Mouse (Mus musculus) NIH3T3 (cell line): ENCODE results near the gene Mtus2.
"Not testable (repeated sequence)": the region's sequence is repeated elsewhere in the genome, so short reads cannot be mapped to it uniquely, and the experiment has no call there.

Experiments
- DNase-seq: peaks from one replicate; pipeline ENCODE4 v3.0.0-alpha.2; 2012; ENCODE audit warnings: low read depth

The Mtus2 gene

DNA sequence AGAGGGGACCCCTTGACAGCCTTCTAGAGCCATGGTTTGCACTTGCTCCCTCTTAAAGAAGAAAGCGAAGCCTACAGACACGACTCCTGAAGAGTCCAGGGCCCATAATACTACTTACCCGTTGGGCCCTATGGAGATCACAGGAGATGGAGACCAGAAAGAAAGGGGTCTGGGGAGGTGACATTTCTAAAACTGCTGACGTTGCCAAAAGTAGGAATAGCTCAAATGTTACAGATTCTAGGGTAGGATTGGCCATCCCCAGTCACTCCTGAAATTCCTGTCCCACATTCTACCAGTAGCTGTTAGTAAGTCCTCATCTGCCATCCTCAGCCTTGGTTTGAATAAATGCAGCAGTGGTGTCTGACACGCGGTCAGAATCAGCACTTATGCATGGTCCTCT lies 325.0 kb downstream of the Mtus2 start:
- DNase-seq: no peak

DNA sequence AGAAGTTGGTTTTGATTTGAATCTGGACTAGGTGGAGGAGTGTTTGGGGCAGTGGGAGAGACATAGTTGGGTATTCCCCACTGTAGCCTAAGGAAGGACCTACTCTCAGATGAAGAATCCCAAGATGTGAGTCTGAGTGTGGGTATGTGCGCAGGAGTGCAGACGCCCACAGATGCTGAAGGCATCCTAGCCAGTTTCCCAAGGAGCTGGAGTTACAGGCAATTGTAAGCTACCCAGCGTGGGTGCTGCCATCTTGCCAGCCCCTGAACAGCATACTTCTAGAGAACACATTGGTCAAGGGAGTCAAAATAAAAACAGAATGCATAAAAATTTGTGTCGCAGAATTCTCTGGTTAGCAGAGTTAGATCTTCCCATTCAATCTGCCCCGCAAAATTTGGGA lies 325.5 kb downstream of the Mtus2 start:
- no peak for DNase-seq

DNA sequence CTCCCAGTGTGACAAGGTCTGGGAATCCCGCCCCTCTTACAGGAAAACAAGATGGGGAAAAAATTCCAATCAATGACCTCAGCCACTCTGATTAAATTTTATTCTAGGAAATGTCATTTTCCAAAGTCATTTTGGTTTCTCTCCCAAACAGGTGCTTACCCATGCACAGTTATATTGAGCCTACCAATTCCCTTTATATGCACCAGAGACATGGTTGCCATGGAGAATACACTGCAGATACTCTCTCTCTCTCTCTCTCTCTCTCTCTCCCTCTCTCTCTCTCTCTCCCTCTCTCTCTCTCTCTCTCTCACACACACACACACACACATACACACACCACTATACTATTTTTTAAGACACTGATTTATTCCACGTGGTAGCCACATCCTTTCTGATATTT lies 326.1 kb downstream of the Mtus2 start:
- DNase-seq: no peak

DNA sequence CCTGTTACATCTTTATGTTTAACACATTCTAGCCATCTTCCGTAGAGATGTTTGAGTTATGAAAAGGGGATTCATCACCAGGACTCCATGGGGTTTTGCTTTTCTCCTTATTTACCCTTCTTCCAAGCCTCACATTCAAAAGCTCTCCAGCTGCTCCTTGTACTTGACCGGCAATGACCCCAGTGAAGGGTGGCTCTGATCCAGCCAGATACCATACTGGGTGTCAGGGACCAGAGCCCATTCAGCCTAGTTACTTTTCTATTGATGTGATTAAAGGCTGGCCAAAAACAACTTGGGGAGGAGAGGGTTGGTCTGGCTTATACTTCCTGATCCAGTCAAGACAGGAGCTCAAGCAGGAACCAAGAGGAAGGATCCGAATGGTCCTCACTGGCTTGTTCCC lies 326.5 kb downstream of the Mtus2 start:
- DNase-seq: no peak

DNA sequence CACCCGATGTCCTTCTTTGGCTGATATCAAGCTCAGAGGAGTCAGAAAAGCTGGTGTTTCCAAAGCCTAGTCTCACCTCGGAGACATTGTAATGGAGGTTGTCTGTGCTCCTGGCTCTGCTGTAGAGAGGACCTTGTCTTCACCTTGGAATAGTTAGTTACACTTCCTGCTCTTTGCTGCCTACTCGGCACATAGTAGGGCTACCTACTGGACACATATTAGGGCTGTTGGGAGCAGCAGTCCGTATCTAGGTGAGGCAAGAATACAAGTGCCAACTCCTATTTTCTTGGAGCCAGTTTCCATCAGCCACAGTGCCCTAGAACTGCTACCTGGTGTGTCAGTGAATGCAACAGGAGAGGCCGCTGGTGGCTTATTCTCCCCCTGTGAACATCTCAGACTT lies 330.4 kb downstream of the Mtus2 start:
- DNase-seq: no peak

DNA sequence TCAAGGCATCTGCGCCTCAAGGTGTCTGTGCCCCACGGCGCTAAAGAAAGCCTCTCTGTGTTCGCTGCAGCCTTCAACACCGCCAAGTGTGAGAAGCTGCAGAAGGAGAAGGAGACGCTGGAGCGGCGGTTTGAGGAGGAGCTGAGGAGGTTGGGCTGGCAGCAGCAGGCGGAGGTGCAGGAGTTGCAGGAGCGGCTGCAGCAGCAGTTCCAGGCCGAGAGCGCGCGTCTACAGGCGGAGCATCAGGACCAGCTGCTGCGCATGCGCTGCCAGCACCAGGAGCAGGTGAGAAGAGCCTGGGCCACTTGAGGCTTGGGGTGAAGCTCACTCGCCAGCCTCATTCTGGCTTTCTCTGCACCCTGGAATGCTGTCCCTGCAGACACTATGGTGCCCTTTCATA lies 331.7 kb downstream of the Mtus2 start:
- DNase-seq: no peak

DNA sequence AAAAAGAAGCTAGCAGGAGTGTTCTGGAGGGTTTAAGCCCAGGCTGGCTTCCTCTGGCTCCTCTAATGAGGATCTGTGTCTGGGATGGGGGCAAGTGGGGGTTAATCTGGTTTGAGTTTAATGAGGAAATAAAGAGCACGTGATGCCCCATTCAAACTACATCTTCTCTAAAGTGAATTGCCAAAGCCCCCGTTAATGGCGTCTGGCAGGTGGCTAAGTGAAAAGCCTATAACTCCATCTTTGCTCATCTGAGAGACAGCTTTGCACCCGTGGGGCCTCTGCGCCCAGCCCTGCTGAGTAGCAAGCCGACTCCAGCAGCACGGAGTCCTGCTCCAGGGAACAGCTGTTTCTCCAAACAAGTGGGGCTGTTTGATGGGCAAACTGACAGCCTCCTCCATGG lies 332.8 kb downstream of the Mtus2 start:
- no peak for DNase-seq

DNA sequence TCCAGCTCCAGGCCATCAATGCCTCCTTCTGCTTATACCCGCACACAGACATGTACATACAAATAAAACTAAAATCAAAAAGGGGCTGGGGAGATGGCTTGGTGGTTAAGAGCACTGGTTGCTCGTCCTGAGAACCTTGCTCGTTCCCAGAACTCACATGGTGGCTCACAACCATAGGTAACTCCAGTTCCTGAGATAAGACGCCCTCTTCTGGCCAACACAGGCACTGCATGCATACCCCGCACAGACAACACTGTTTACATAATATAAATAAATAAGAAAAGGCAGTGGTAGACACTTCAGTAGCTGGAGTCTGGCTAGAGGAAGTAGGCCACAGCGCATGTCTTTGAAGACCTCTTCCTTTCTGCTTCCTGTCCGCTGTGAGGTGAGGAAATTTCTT lies 335.7 kb downstream of the Mtus2 start:
- no peak for DNase-seq

DNA sequence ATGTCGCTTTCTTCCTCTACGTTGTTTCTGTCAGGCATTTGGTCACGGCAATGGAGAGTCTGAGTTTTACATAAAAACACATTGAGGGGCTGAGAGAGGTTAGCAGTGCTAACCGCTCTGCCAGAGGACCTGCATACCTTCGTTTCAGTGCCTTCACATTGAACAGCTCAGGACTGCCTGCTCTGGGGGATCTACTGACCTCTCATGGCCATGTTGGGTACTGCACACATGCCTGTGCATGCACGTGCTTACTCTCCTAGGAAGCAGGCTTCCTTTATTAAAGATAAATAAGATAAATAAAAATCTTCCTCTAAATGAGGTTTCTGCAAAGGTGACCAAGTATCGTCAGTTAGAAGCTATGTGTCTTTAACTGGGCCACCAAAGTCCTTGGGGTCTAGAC lies 336.2 kb downstream of the Mtus2 start:
- peak; percentile 40 for DNase-seq

DNA sequence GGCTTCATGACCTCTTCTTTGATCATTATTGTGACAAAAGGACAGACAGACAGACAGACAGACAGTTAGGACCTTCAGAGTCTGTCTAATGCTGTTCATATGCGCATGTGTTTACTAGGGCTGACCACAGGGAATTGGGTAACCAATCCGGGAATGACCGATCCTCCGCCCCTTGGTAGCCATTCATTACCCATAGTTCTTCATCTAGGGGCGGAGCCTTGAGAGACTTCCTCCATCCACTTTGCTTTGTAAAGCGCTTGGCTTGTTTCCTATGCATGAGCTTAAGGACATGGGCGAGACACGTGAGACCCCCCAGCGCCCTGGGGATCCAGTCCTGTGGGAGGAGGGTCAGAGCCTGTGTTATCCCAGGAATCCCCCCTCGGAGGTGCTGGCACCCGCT lies 345.8 kb downstream of the Mtus2 start:
- DNase-seq: no peak

DNA sequence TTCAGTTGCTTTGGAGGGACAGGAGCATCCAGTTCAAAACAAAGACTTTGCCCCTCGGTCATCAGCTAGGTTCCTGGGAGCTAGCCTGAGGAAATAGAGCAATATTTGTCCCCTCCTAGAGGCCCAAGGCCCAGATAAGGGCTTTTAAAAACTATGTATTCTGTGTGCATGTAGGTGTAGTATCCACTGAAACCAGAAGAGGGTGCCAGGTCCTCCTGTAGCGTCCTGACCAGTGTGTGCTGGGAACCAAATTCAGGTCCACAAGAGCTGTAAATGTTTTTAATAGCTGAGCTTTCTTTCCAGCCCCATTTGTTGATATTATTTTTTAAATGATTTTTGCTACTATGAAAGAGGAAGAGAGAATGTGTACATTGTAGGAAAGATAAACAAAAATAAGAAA lies 347.0 kb downstream of the Mtus2 start:
- DNase-seq: no peak

DNA sequence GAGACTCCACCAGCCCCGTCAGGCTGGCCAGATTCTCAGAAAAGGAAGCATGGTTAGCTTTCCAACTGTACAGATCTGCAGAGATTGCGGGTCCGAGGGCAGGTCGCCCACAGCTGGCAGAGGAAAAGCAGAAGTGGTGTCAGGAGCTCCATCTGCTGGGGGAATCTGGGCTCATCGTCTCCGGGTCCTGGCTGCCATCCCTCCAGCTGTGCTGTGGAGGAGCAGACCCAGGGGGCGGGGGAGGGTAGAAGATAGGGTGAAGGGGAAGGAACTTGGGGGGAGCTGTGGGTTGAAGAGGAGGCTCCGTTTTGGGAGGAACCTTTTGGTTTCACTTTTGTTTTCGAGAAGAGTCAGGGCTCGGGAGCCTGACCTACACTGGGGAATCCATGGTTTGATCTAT lies 353.7 kb downstream of the Mtus2 start:
- peak; percentile 58 for DNase-seq

DNA sequence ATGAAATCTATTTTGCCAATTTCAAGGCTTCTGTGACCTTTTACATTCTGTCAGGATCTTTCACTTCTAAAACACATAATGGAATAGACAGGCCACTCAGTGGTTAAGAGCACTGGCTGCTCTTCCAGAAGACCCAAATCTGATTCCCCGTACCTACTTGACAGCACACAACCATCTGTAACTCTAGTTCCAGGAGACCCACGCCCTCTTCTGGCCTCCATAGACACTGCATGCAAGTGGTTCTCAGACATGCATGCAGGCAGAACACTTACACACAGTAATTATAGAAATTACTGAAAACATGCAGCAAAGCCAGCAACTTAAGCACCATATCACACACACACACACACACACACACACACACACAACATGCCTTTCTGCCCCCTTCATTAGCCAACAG lies 355.3 kb downstream of the Mtus2 start:
- no peak for DNase-seq

DNA sequence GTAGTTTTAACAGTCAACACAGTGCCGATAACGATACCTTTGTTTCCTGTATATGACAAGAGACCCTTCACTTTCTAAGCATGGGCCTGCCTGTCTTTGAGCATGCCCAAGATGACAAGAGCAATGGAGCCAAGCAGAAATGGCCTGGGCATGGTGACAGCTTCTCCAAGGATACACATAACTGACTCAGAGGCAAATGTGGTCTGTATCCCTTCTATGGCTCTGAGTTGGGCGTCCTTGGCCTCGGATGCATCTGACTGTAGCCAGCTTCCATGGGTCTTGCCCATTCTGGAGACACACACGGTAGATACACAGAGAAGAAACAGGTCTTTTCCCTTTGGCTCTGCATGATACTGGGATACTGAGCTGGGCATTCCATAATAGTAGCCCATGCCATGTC lies 357.8 kb downstream of the Mtus2 start:
- no peak for DNase-seq

DNA sequence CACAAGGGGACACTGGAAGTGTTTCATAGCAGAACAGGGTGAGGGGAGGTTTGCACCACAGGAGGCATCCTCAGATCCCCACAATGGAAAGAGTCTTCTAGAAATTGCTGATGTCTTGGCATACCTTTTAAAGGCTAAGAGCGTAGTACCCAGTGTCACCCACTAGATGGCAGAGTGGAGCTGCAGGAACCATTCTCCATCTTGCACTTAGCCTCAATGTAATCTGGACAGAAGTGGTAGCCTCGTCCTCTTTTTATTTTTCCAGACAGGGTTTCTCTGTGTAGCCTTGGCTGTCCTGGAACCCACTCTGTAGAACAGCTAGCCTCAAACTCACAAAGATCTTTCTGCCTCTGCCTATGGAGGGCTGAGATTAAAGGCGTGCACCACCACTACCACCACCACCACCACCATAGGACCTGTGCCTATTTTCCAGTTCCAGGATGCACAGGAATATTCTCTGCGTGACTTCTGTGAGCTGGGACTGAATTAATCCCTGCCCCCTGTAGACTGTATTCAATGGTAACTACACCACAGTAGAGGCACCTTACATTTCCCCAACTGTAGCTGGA lies 368.3 kb downstream of the Mtus2 start:
- peak; percentile 79 for DNase-seq

DNA sequence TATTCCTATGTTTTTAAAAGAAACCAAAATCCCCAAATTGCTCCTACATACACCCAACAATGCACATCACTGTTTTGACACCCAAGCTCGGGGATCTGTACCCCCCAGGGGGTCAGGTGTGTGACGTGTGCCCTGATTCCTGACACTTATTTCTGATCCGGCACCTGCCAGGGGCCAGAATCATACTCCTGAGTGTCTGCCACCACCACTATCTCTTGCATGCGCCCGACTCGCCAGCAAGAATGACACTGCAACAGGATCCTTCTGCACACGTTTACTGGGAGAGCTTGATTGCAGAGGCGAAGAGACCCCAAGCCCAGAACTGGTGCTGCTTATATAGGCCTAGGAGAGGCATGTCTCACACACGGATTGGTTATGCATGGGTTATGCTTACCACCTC lies 369.2 kb downstream of the Mtus2 start:
- not testable (repeated sequence) for DNase-seq

DNA sequence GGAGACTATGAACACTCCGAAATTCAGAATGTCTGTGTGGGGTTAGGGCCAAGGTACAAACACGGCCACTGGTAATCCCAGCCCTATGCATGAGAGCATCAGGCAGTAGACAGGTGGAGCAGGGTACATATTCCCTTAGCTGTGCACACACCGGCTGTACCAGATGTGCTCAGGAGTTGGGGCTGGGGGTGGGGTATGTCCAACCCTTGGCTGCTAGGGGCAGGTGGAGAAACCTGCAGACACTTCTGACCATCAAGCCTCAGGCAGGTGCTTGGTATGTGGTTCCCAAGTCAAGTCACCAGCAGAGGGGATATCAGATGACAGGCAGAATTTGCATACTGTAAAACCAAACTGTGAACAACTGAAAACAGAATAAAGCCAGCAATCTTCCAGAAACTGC lies 371.9 kb downstream of the Mtus2 start:
- no peak for DNase-seq

DNA sequence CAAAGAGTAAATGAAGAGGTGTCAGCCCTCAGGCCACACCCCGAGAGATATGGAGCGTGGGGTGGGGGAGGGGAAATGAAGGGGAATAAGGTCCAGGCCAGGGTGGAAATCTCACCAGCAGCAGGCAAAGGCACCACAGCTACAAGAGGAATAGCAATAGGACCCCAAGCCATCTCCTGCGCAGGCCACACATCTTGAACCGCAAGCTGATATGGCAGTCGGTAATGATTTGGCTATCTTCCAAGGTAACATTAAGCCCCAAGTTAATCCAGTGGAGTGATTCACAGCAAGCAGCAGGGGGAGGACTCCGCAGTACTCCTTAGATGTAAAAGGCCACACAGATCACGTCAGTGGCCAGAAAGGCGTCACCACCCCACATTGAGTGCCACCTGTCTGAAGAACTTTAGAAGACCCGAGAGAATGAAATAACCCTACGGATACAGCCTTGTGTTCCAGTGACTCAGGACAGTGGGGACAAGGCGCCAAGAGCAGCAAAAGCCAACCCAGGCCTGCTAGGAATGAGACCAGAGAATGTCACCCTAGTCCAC lies 374.2 kb downstream of the Mtus2 start:
- DNase-seq: no peak

DNA sequence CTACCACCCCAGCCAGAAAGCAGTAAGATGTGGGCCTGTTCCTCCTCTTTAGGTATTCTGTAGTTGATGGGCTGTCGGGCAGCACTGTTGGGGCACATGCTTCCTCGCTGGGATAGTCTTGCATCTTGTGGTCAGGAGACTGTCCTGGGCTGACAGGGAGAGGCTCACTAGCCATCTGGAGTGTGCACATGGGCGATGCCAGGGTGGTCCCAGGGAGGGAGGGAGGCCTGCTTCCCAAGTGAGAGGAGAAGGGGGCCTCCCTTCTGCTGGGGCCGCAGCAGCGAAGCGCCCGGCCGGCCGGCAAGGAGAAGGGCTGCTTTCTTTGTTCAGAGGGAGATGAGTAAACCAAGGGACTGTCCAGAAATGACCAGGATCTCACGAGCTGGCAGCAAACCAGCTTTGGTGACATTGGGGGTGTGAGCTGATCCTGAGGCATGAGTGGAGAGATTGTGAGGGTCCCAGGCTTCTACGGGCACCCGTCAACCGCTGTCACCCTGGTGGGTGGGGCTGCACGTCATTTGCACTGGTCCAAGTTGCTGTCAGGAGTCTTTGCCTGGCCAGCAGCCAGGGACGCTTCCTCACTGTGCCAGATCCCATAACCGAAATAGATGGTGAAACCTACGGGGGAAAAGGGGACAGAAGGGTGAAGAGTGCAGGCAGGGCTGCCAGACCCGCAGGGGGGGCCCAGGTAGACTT lies 375.0 kb downstream of the Mtus2 start:
- DNase-seq: no peak

DNA sequence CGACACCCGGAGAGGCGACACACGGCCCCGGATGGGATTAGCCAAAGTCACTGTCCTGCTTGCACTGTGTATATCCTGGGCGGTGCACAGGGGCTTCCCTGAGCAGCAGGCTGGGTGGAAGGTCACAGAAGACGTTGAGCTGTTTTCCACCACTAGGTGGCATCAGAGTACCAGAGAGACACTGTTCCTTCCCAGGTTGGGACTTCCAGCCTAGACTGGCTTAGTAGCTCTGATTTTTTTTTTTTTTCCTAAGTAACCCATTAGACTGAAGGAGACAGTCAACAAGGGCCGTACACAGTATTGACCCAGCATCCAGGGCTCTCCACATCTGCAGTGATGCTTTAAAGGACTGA lies 375.5 kb downstream of the Mtus2 start:
- peak; percentile 86 for DNase-seq

DNA sequence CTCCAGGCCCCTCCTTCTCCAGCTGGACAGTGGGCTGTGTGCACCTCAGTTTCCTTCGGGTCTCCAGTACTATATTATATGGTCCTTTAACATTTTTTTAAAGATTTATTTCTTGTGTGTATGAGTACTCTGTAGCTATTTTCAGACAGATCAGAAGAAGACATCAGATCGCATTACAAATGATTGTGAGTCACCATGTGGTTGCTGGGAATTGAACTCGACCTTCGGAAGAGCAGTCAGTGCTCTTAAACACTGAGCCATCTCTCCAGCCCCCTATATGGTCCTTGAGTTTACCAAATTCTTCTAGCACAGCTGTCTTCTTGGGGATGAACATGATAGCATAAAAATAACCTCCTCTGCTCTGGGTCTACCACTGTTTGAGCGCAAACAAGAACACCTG lies 382.0 kb downstream of the Mtus2 start:
- peak; percentile 31 for DNase-seq

DNA sequence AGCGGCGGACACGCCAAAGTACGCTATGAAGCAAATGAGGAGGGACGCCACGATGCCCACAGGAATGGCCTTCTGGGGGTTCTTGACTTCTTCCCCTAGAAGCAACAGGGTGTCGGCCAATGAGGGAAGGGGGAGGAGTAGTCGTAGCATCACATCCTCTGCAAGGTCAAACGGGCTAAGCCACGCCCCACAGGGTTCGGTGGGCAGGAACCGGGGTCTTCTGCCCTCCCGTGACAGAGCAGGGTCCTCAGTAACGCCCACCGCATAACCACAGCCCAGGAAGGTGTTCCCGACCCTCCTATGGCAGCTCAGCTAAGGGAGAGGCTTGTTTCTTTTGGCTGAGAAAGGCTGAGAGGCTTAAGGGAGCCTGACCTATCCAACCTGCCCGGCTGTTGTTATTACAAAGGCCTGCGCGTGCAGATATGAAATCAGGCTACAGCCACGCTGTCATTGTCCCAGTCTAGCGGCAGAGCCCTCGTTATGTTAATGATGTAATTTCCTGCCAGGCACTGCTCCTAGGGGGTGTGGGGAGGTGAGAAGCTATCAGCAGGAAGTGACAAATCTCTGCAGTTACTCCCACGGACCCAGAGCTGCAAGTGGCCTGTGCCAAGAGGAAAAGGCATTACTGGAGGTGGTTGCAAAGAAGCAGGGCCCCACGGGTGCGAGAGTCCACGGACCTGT lies 385.1 kb downstream of the Mtus2 start:
- no peak for DNase-seq

DNA sequence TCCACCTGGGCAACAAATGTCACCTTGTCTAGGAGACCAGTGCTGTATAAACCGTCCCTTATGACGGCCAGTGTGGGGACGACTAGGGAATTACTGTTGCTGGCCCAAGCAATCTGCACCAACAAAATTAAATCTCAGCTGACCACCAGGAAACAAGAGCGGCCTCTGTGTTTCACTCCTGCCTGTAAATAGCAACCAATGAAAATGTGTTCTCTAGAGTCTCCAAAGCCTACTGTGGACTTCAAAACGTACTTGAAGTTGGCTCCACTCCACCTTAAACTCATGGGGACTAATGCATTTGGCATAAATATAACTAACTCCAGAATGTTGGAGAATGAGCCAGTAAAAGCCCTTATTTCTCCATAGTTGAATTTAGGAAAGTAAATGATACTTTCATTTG lies 387.3 kb downstream of the Mtus2 start:
- DNase-seq: no peak

DNA sequence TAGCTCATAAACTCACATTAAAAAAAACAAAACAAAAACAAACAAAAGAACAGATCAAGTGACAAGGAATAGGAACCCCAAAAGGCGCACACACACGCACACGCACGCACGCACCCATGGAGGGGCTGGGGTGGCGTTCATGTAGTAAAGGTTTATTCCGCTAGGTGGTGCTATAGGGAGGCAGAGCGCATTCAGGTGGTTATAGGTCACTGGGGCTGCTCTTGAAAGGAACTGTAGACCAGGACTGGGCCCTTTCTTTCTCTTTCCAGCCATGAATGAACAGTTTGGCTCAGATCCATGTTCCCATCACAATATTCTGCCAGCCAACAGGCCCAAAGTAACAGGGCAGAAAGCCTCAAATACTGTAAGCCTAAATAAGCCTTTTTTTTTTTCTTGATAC lies 389.4 kb downstream of the Mtus2 start:
- peak; percentile 24 for DNase-seq
